Mouse (Mus musculus): ENCODE results near the gene Slc36a3. TPM values are rescaled to one million over a fixed set of nuclear protein-coding genes. Genes with fewer than 3 reads are reported as not detected.

Slc36a3 gene
- not detected in 2 replicates for polyA plus RNA-seq (2015; fragmentation: Nextera tagmentation; extraction: Ambion mirVana)

GRCm38 (mm10) chr11:55151608-55152007 lies at the start of gene Slc36a3:
Slc36a3 (minus strand) TSS chr11:55151708.
- Histone ChIP-seq H3K36me3 (no peaks in the 10 kb centered on the region), H3K4me1 (no peaks in the 10 kb centered on the region), H3K27ac (replicated peaks) (no peak within 1 kb of the TSS), H3K4me3 (replicated peaks) (no peak within 1 kb of the TSS), H3K4me2 (replicated peaks) (no peak within 1 kb of the TSS), H3K27me3 (no peaks in the 10 kb centered on the region), H3K9ac (no peak within 1 kb of the TSS), H3K9me3 (replicated peaks) (no peaks in the 10 kb centered on the region)
- 65% methylated on average over 3 of the region's 3 CpGs for WGBS
- ATAC-seq (ENCODE audit: insufficient number of reproducible peaks, low FRiP score, low TSS enrichment, low read depth), result no peak

DNA sequence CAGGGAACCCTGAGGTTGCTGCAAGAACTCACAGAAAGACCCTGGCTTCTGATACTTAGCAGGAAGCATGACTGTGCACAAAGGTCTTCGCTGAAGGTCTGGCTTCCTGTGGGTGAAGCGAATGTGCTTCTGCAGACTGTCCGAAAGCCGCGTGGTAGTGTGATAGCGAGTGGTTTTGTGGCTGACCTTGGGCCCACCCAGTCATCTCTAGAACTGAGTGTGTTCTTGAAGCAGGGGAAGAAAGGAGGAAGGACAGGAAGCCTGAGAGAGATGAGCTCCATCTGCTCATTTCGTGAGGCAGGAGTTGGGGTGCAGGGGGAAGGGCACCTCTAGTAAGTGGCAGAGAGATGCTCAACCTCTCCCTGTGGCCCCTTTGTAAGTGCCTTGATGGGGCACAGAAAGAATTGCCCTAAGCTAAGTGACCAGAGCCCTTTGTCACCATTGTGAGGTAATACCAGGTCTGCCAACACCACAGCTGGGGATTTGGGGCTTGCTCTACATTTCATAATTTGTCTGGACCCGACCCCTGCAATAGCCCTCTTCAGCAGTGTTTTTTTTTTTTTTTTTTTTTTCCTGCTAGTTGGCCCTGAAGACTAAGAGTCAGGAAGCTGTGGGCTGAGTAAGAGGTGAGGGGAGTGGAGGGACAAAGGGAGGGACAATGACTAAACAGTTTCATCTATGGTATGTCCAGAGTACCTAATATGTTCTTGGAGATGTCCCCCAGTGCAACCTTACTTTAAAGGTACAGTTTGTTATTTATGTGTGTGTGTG lies 46.4 kb upstream of the Slc36a3 start:
- H3K36me3 ChIP-seq, result no peaks in the 10 kb centered on the region
- no peaks in the 10 kb centered on the region for H3K27me3 ChIP-seq
- H3K27ac ChIP-seq (replicated peaks), result no peak overlapping the region
- no peaks in the 10 kb centered on the region for H3K9me3 ChIP-seq (replicated peaks)
- WGBS, result 77% methylated on average over 8 of the region's 8 CpGs
- no peak overlapping the region for H3K4me2 ChIP-seq (replicated peaks)
- no peak overlapping the region for H3K4me3 ChIP-seq (replicated peaks)
- no peak overlapping the region for H3K9ac ChIP-seq
- no peaks in the 10 kb centered on the region for H3K4me1 ChIP-seq
- no peak for ATAC-seq (ENCODE audit: insufficient number of reproducible peaks, low FRiP score, low TSS enrichment, low read depth)

DNA sequence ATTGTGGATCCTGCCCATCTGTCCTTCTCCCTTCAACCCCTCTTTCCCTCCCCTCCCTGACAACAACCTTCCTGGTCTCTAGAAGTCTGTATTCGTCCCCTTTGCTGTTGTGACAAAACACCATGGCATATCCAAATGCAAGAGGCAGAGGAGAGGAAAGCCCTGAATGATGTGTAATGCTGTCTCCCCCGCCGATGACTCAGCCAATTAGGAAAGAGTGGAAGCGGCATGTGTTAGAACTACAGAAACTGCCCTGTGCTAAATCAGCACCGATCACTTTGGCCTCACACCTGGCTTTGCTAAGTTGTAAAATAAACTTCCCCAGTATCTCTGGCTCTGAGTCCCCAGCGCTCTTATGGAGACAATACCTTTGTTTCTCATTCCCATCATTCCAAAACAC lies 45.6 kb upstream of the Slc36a3 start:
- H3K4me3 ChIP-seq (replicated peaks), result no peak overlapping the region
- H3K27me3 ChIP-seq, result no peaks in the 10 kb centered on the region
- no peak overlapping the region for H3K9ac ChIP-seq
- no peaks in the 10 kb centered on the region for H3K4me1 ChIP-seq
- H3K9me3 ChIP-seq (replicated peaks), result no peaks in the 10 kb centered on the region
- 53% methylated on average over 6 of the region's 6 CpGs for WGBS
- ATAC-seq (ENCODE audit: insufficient number of reproducible peaks, low FRiP score, low TSS enrichment, low read depth), result no peak
- H3K36me3 ChIP-seq, result no peaks in the 10 kb centered on the region
- no peak overlapping the region for H3K27ac ChIP-seq (replicated peaks)
- H3K4me2 ChIP-seq (replicated peaks), result no peak overlapping the region

DNA sequence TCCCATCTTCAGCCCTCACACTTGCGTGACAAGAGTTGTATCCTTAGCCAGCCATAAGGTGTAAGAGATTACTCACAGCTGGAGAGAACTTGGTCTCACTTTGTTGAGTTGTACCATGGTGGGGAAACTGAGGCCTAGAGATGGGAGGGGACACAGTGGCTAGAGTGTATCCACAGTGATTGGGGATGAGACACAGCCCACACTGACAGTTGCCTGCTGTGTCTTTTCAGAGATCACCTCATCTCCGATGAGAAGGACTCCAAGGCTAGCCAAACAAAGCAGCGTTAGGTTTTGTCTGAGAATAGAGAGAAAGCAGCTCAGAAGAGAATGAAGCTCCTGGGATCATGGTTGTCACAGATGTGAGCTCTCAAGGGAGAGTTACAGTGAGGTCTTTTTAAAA lies 38.7 kb upstream of the Slc36a3 start:
- no peak overlapping the region for H3K27ac ChIP-seq (replicated peaks)
- ATAC-seq (ENCODE audit: insufficient number of reproducible peaks, low FRiP score, low TSS enrichment, low read depth), result no peak
- H3K36me3 ChIP-seq, result no peaks in the 10 kb centered on the region
- WGBS, result 83% methylated on average over 3 of the region's 3 CpGs
- no peak overlapping the region for H3K4me3 ChIP-seq (replicated peaks)
- no peaks in the 10 kb centered on the region for H3K9me3 ChIP-seq (replicated peaks)
- H3K4me2 ChIP-seq (replicated peaks), result no peak overlapping the region
- H3K9ac ChIP-seq, result no peak overlapping the region
- H3K27me3 ChIP-seq, result no peaks in the 10 kb centered on the region
- H3K4me1 ChIP-seq, result no peaks in the 10 kb centered on the region

DNA sequence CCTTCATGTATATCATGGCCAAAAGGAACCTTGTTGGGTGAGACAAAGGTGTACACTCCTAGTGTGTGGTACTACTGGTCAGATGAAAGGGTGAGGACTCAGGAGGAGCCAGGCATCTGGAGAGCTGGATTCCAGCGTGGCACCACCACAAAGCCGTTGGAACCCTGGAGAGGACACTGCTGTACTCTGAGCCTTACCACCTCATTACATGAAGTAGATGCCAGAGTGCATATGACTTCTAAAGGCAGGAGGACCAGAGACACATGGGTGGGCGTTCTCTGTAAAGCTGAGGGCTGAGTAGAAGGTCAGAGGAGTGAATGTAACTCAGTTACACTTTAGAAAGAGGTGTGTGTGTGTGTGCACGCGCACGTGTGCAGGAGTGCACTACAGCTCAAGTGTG lies 36.3 kb upstream of the Slc36a3 start:
- Histone ChIP-seq H3K9me3 (replicated peaks) (no peaks in the 10 kb centered on the region), H3K27me3 (no peaks in the 10 kb centered on the region), H3K4me3 (replicated peaks) (no peak overlapping the region), H3K4me1 (no peaks in the 10 kb centered on the region), H3K27ac (replicated peaks) (no peak overlapping the region), H3K36me3 (no peaks in the 10 kb centered on the region), H3K9ac (no peak overlapping the region), H3K4me2 (replicated peaks) (no peak overlapping the region)
- no peak for ATAC-seq (ENCODE audit: insufficient number of reproducible peaks, low FRiP score, low TSS enrichment, low read depth)
- WGBS, result 81% methylated on average over 6 of the region's 6 CpGs

- no peak for ATAC-seq (ENCODE audit: insufficient number of reproducible peaks, low FRiP score, low TSS enrichment, low read depth)
- WGBS, result 45% methylated on average over 4 of the region's 4 CpGs
These were observed 35.8 kb upstream of the Slc36a3 start for GRCm38 (mm10) chr11:55187292-55187691.

GRCm38 (mm10) chr11:55184733-55185291 lies 33.3 kb upstream of the Slc36a3 start, which contains the start of gene Slc36a2:
Slc36a2 (minus strand) TSS chr11:55185077.
- H3K36me3 ChIP-seq, result no peaks in the 10 kb centered on the region
- no peaks in the 10 kb centered on the region for H3K4me1 ChIP-seq
- no peak within 1 kb of the TSS for H3K9ac ChIP-seq
- ATAC-seq (ENCODE audit: insufficient number of reproducible peaks, low FRiP score, low TSS enrichment, low read depth), result no peak
- H3K9me3 ChIP-seq (replicated peaks), result no peaks in the 10 kb centered on the region
- no peak within 1 kb of the TSS for H3K27ac ChIP-seq (replicated peaks)
- no peak within 1 kb of the TSS for H3K4me3 ChIP-seq (replicated peaks)
- no peaks in the 10 kb centered on the region for H3K27me3 ChIP-seq
- whole genome bisulfite sequencing, result 27% methylated on average over 10 of the region's 10 CpGs
- no peak within 1 kb of the TSS for H3K4me2 ChIP-seq (replicated peaks)

More at GRCm38 (mm10) chr11:55187292-55187691, 35.8 kb upstream of the Slc36a3 start:
- Histone ChIP-seq H3K4me2 (replicated peaks) (no peak overlapping the region), H3K36me3 (no peaks in the 10 kb centered on the region), H3K9ac (no peak overlapping the region), H3K4me1 (no peaks in the 10 kb centered on the region), H3K9me3 (replicated peaks) (no peaks in the 10 kb centered on the region), H3K4me3 (replicated peaks) (no peak overlapping the region), H3K27me3 (no peaks in the 10 kb centered on the region), H3K27ac (replicated peaks) (no peak overlapping the region)

DNA sequence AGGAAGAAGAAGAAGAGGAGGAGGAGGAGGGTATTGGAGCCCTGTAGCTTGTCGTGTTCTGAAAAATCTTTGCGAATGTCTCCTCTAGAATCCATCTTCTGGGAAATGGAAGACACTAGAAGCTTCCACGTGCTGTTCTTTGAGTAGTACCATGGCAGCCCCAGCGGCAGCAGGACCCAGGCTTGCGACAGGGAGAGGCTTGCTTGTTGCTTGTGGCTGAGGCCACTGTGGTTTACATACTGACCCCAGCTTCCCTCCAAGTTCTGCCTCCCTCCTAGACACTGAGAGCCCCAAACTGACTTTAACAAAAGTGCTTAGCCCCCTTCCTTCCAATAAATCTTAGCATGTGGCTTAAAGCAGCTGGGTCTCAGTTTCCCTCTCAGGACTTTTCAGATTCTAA lies 32.7 kb upstream of the Slc36a3 start:
- no peaks in the 10 kb centered on the region for H3K36me3 ChIP-seq

DNA sequence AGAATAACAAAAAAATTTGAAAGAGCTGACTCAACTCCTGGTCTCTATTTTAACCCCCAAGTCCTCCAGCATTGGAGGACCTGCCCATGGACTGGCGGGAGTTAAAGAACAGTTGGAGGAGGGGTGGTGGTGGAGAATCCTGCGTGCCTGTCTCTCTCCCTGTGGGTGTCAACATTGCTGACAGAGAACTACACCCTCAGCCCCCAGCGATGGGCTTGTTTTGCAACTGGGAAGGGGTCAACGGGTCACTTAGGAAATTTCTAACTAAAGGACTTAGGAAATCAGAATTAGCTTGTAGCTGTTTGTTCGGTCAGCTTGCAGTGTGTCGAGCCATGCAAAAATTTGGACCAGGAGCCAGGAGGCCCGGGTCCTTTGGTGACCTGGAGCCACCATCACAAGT lies 31.6 kb upstream of the Slc36a3 start:
- H3K9me3 ChIP-seq (replicated peaks), result no peaks in the 10 kb centered on the region
- WGBS, result 35% methylated on average over 7 of the region's 7 CpGs

More for the DNA sequence above, 32.7 kb upstream of the Slc36a3 start:
- ATAC-seq (ENCODE audit: insufficient number of reproducible peaks, low FRiP score, low TSS enrichment, low read depth), result no peak
- Histone ChIP-seq H3K4me3 (replicated peaks) (no peak overlapping the region), H3K27ac (replicated peaks) (no peak overlapping the region), H3K9ac (no peak overlapping the region), H3K4me2 (replicated peaks) (no peak overlapping the region), H3K9me3 (replicated peaks) (no peaks in the 10 kb centered on the region), H3K4me1 (no peaks in the 10 kb centered on the region), H3K27me3 (no peaks in the 10 kb centered on the region)
- 72% methylated on average over 5 of the region's 5 CpGs for WGBS

GRCm38 (mm10) chr11:55179856-55180255 lies 28.3 kb upstream of the Slc36a3 start:
- WGBS, result 90% methylated on average over 3 of the region's 3 CpGs
- H3K4me3 ChIP-seq (replicated peaks), result no peak overlapping the region
- H3K9me3 ChIP-seq (replicated peaks), result no peaks in the 10 kb centered on the region
- H3K4me2 ChIP-seq (replicated peaks), result no peak overlapping the region
- no peaks in the 10 kb centered on the region for H3K36me3 ChIP-seq
- no peaks in the 10 kb centered on the region for H3K4me1 ChIP-seq
- H3K27ac ChIP-seq (replicated peaks), result no peak overlapping the region
- no peak overlapping the region for H3K9ac ChIP-seq
- ATAC-seq (ENCODE audit: insufficient number of reproducible peaks, low FRiP score, low TSS enrichment, low read depth), result no peak
- no peaks in the 10 kb centered on the region for H3K27me3 ChIP-seq

More for the DNA sequence above, 31.6 kb upstream of the Slc36a3 start:
- no peak for ATAC-seq (ENCODE audit: insufficient number of reproducible peaks, low FRiP score, low TSS enrichment, low read depth)
- Histone ChIP-seq H3K9ac (no peak overlapping the region), H3K27me3 (no peaks in the 10 kb centered on the region), H3K36me3 (no peaks in the 10 kb centered on the region), H3K4me1 (no peaks in the 10 kb centered on the region), H3K4me2 (replicated peaks) (no peak overlapping the region), H3K4me3 (replicated peaks) (no peak overlapping the region), H3K27ac (replicated peaks) (0 out of 2 replicates have a peak overlapping the region, but pooled peaks have one; percentile 1)

DNA sequence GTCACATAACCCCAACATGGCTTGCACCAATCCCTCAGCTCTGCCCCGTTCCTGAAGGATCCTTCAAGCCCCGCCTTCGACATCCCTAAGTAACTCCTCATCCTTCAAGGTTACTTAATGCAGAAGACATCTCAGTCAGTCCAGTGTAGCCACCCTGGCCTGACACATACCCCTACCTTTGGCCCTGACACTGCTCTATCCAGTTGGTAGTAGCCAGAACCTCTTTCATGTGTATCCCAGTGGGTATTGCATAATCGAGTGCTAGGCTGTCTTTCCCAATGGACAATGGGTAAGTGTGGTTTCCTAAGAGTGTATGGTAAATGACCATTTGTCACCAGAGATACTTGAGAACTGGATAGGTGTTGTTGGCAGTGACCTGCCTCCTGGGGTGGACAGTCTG lies 27.3 kb upstream of the Slc36a3 start:
- 78% methylated on average over 4 of the region's 4 CpGs for WGBS
- Histone ChIP-seq H3K9ac (no peak overlapping the region), H3K27me3 (no peaks in the 10 kb centered on the region), H3K36me3 (no peaks in the 10 kb centered on the region), H3K4me3 (replicated peaks) (no peak overlapping the region), H3K27ac (replicated peaks) (no peak overlapping the region), H3K4me2 (replicated peaks) (no peak overlapping the region), H3K9me3 (replicated peaks) (no peaks in the 10 kb centered on the region), H3K4me1 (no peaks in the 10 kb centered on the region)
- ATAC-seq (ENCODE audit: insufficient number of reproducible peaks, low FRiP score, low TSS enrichment, low read depth), result no peak

DNA sequence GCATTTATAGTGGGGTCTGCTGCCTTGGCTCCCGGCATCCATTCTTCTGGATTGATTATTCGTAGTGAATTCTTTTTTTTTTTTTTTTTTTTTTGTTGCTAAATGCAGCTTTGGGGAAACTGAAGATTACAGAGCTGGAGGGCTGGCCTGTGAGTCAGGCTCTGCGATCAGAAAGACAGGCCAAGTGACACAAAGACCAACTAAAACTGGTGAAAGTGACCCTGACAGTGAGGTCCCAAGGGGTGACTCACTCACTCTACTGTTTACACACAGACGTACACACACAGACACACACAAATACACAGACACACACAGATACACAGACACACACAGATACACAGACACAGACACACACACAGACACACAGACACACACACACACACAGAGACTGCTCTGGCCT lies 19.0 kb upstream of the Slc36a3 start:
- Histone ChIP-seq H3K4me2 (replicated peaks) (no peak overlapping the region), H3K36me3 (no peaks in the 10 kb centered on the region), H3K9ac (no peak overlapping the region), H3K4me3 (replicated peaks) (no peak overlapping the region), H3K27me3 (no peaks in the 10 kb centered on the region), H3K9me3 (replicated peaks) (no peaks in the 10 kb centered on the region), H3K27ac (replicated peaks) (no peak overlapping the region), H3K4me1 (no peaks in the 10 kb centered on the region)
- 72% methylated on average over 4 of the region's 4 CpGs for WGBS
- no peak for ATAC-seq (ENCODE audit: insufficient number of reproducible peaks, low FRiP score, low TSS enrichment, low read depth)

Data from embryonic facial prominence, embryonic 15.5 days (tissue).